Mouse (Mus musculus) limb, embryonic 14.5 days (tissue): Measurements from ENCODE around the gene Pak3. TPM values are rescaled to one million over a fixed set of nuclear protein-coding genes. Genes with fewer than 3 reads are reported as not detected.

Experiments
- ATAC-seq: fragments of 200-750 bp; cut with Nextera tagmentation; 2 replicates; pipeline ENCODE4 v1.8.0; 2017; ENCODE audit warnings: low read depth, moderate number of reproducible peaks, moderate TSS enrichment; ENCODE audit not compliant: low FRiP score
- DNase-seq: peaks from one replicate; pipeline ENCODE4 v3.0.0-alpha.2; 2015; ENCODE audit warnings: low spot score
- H3K27ac ChIP-seq: fragments of 300-500 bp; sonication (generic); replicated peaks from 2 replicates; pipeline ENCODE4 v1.5.1; 2014; ENCODE audit warnings: low read depth, mild to moderate bottlenecking, low read length, moderate library complexity, mixed read lengths
- H3K27me3 ChIP-seq: fragments of 300-500 bp; sonication (generic); 2 replicates; pipeline ENCODE4 v1.6.1; 2014; ENCODE audit warnings: low read length, mixed read lengths; ENCODE audit not compliant: control insufficient read depth, insufficient read depth
- H3K36me3 ChIP-seq: fragments of 300-500 bp; sonication (generic); 2 replicates; pipeline ENCODE4 v1.6.1; 2014; ENCODE audit warnings: mild to moderate bottlenecking, low read length, moderate library complexity, mixed read lengths; ENCODE audit not compliant: control insufficient read depth, insufficient read depth
- H3K4me1 ChIP-seq: fragments of 300-500 bp; sonication (generic); 2 replicates; pipeline ENCODE4 v1.6.1; 2014; ENCODE audit warnings: antibody characterized with exemption, low read length, mixed read lengths; ENCODE audit not compliant: control insufficient read depth, insufficient read depth
- H3K4me2 ChIP-seq: fragments of 300-500 bp; sonication (generic); replicated peaks from 2 replicates; pipeline ENCODE4 v1.6.1; 2014; ENCODE audit warnings: low read depth, mild to moderate bottlenecking, low read length, moderate library complexity; ENCODE audit not compliant: severe bottlenecking
- H3K4me3 ChIP-seq: fragments of 300-500 bp; sonication (generic); replicated peaks from 2 replicates; pipeline ENCODE4 v1.5.1; 2014; ENCODE audit warnings: low read length
- H3K9ac ChIP-seq: fragments of 300-500 bp; sonication (generic); 2 replicates; pipeline ENCODE4 v1.6.1; 2014; ENCODE audit warnings: mild to moderate bottlenecking, low read depth, low read length, moderate library complexity; ENCODE audit not compliant: severe bottlenecking
- H3K9me3 ChIP-seq: fragments of 300-500 bp; sonication (generic); 2 replicates; pipeline ENCODE4 v1.6.1; 2016; ENCODE audit warnings: low read length; ENCODE audit not compliant: control insufficient read depth
- POLR2A ChIP-seq: fragments of 200-500 bp; IDR thresholded peaks from 2 replicates; pipeline ENCODE4 v1.8.0; 2012; ENCODE audit warnings: inconsistent platforms, mild to moderate bottlenecking, moderate library complexity, borderline replicate concordance; ENCODE audit not compliant: insufficient read depth, insufficient read length; ENCODE audit errors: extremely low read depth
- WGBS: fragments of 180-500 bp; shearing (Covaris S2); extraction: QIAGEN DNeasy Blood & Tissue Kit; methylation state at CpG from one replicate; pipeline ENCODE4 v1.1.7; 2014; 5-methylcytosine and 5-hydroxymethylcytosine counted together
- polyA plus RNA-seq, 2 experiments: library from polyadenylated mRNA; depleted of rRNA in 1 of 2; stranded (reverse) in 1 of 2; unstranded in 1 of 2; fragments of >200 nt; fragmentation: Nextera tagmentation in 1 of 2; extraction: Ambion mirVana in 1 of 2; gene quantifications; 2 replicates each; pipeline versions ENCODE4 v1.2.1 to v1.2.3; 2012 to 2014

The Pak3 gene
- polyA plus RNA-seq, 2 experiments, result 3.4 to 17.7 TPM

GRCm38 (mm10) chrX:143722250-143722649, 203.9 kb downstream of the Pak3 start:
- Histone ChIP-seq H3K4me3 (no peak overlapping the region), H3K36me3 (no peaks in the 10 kb centered on the region), H3K9ac (no peak overlapping the region), H3K4me2 (no peak overlapping the region), H3K27me3 (no peaks in the 10 kb centered on the region), H3K4me1 (no peaks in the 10 kb centered on the region), H3K9me3 (no peaks in the 10 kb centered on the region), H3K27ac (no peak overlapping the region)
- 85% methylated on average over 1 of the region's 1 CpGs for WGBS
- no peak for ATAC-seq
- no peak for DNase-seq
- TF ChIP-seq POLR2A, result no peak

GRCm38 (mm10) chrX:143725411-143725810, 207.0 kb downstream of the Pak3 start:
- ATAC-seq (no peak), DNase-seq (no peak)
- H3K4me2 ChIP-seq, result no peak overlapping the region
- no peak overlapping the region for H3K27ac ChIP-seq
- 94% methylated on average over 3 of the region's 3 CpGs for WGBS
- H3K9me3 ChIP-seq, result no peaks in the 10 kb centered on the region
- no peaks in the 10 kb centered on the region for H3K4me1 ChIP-seq
- no peak overlapping the region for H3K4me3 ChIP-seq
- H3K9ac ChIP-seq, result no peak overlapping the region
- no peaks in the 10 kb centered on the region for H3K27me3 ChIP-seq
- no peaks in the 10 kb centered on the region for H3K36me3 ChIP-seq
- TF ChIP-seq POLR2A, result no peak

GRCm38 (mm10) chrX:143736035-143736434, 217.6 kb downstream of the Pak3 start:
- no peak overlapping the region for H3K4me3 ChIP-seq
- H3K9me3 ChIP-seq, result no peaks in the 10 kb centered on the region
- TF ChIP-seq POLR2A, result no peak
- no peak overlapping the region for H3K27ac ChIP-seq
- ATAC-seq (no peak), DNase-seq (no peak)
- H3K9ac ChIP-seq, result no peak overlapping the region
- no peak overlapping the region for H3K4me2 ChIP-seq
- WGBS, result 42% methylated on average over 4 of the region's 4 CpGs
- H3K4me1 ChIP-seq, result no peaks in the 10 kb centered on the region
- no peaks in the 10 kb centered on the region for H3K27me3 ChIP-seq
- no peaks in the 10 kb centered on the region for H3K36me3 ChIP-seq

GRCm38 (mm10) chrX:143739171-143739570, 220.8 kb downstream of the Pak3 start:
- no peak; the same call in 1 of the 2 replicates for ATAC-seq

GRCm38 (mm10) chrX:143762556-143762955, 244.2 kb downstream of the Pak3 start:
- no peaks in the 10 kb centered on the region for H3K36me3 ChIP-seq
- DNase-seq, result peak; percentile 66
- TF ChIP-seq POLR2A, result no peak
- no peak overlapping the region for H3K9ac ChIP-seq
- H3K27me3 ChIP-seq, result no peaks in the 10 kb centered on the region
- H3K4me1 ChIP-seq, result no peaks in the 10 kb centered on the region
- 49% methylated on average over 3 of the region's 3 CpGs for WGBS
- H3K4me3 ChIP-seq, result no peak overlapping the region
- ATAC-seq, result no peak; the same call in 1 of the 2 replicates
- no peak overlapping the region for H3K4me2 ChIP-seq
- H3K9me3 ChIP-seq, result no peaks in the 10 kb centered on the region
- H3K27ac ChIP-seq, result no peak overlapping the region

More at GRCm38 (mm10) chrX:143739171-143739570, 220.8 kb downstream of the Pak3 start:
- Histone ChIP-seq H3K36me3 (no peaks in the 10 kb centered on the region), H3K4me3 (no peak overlapping the region), H3K9me3 (no peaks in the 10 kb centered on the region), H3K27me3 (no peaks in the 10 kb centered on the region), H3K4me2 (no peak overlapping the region), H3K9ac (no peak overlapping the region), H3K4me1 (no peaks in the 10 kb centered on the region), H3K27ac (no peak overlapping the region)
- DNase-seq, result peak; percentile 33
- WGBS, result 18% methylated on average over 2 of the region's 2 CpGs
- TF ChIP-seq POLR2A, result no peak

- TF ChIP-seq POLR2A, result no peak
- H3K27me3 ChIP-seq, result no peaks in the 10 kb centered on the region
- DNase-seq, result no peak
- H3K9me3 ChIP-seq, result no peaks in the 10 kb centered on the region
- ATAC-seq, result no peak
- no peak overlapping the region for H3K9ac ChIP-seq
- no peak overlapping the region for H3K4me3 ChIP-seq
- no peak overlapping the region for H3K4me2 ChIP-seq
- 89% methylated on average over 1 of the region's 1 CpGs for WGBS
- H3K27ac ChIP-seq, result no peak overlapping the region
- peaks cover 11% of the 10 kb centered on the region; the same call in 1 of the 2 replicates for H3K36me3 ChIP-seq
- no peaks in the 10 kb centered on the region for H3K4me1 ChIP-seq
Measured at GRCm38 (mm10) chrX:143815948-143816347, 297.6 kb downstream of the Pak3 start.
